Mouse (Mus musculus) myocyte (in vitro differentiated cells): ENCODE data around the gene Plekhm2. TPM values are rescaled to one million over a fixed set of nuclear protein-coding genes. Genes with fewer than 3 reads are reported as not detected.

Source experiments
- H3K27me3 ChIP-seq: one replicate; pipeline ENCODE4 v1.6.1; 2011; ENCODE audit not compliant: control insufficient read depth, insufficient read depth, insufficient read length
- H3K36me3 ChIP-seq: one replicate; pipeline ENCODE4 v1.6.1; 2011; ENCODE audit not compliant: control insufficient read depth, insufficient read depth
- H3K4me2 ChIP-seq: one replicate; pipeline ENCODE4 v1.6.1; 2011; ENCODE audit warnings: low read depth, control low read depth
- H3K4me3 ChIP-seq: one replicate; pipeline ENCODE4 v1.5.1; 2011; ENCODE audit warnings: mild to moderate bottlenecking, control low read depth, moderate library complexity
- H3K79me2 ChIP-seq: one replicate; pipeline ENCODE4 v1.6.1; 2011; ENCODE audit not compliant: control insufficient read depth, insufficient read depth
- H3ac ChIP-seq: one replicate; pipeline ENCODE4 v1.6.1; 2011; ENCODE audit not compliant: control insufficient read depth, insufficient read length
- CEBPB ChIP-seq: IDR thresholded peaks from 2 replicates; pipeline ENCODE4 v1.6.1; 2011; ENCODE audit warnings: mild to moderate bottlenecking, moderate library complexity; ENCODE audit not compliant: poor library complexity, insufficient read depth, severe bottlenecking
- E2F4 ChIP-seq: IDR thresholded peaks from one replicate; pipeline ENCODE4 v1.6.1; 2011; ENCODE audit warnings: mild to moderate bottlenecking, control low read depth, moderate library complexity; ENCODE audit not compliant: insufficient read depth
- MAX ChIP-seq: IDR thresholded peaks from one replicate; pipeline ENCODE4 v1.6.1; 2011; ENCODE audit warnings: low read depth, mild to moderate bottlenecking, control low read depth
- MYOD1 ChIP-seq, 3 experiments: IDR thresholded peaks; one replicate each; pipeline ENCODE4 v1.6.1; 2011; ENCODE audit warnings: control low read depth in 2 of 3, low read depth in 2 of 3, mild to moderate bottlenecking in 2 of 3, moderate library complexity in 1 of 3; ENCODE audit not compliant: insufficient read length in 2 of 3, control insufficient read depth in 1 of 3
- MYOG ChIP-seq, 3 experiments: IDR thresholded peaks; one replicate each; pipeline ENCODE4 v1.6.1; 2011; ENCODE audit warnings: control low read depth in 2 of 3, low read depth in 2 of 3, mild to moderate bottlenecking in 2 of 3; ENCODE audit not compliant: insufficient read length in 2 of 3, control insufficient read depth in 1 of 3, insufficient read depth in 1 of 3
- POLR2A ChIP-seq: IDR thresholded peaks from one replicate; pipeline ENCODE4 v1.6.1; 2011; ENCODE audit warnings: low read depth, mild to moderate bottlenecking, control low read depth, moderate library complexity; ENCODE audit not compliant: insufficient read length
- POLR2AphosphoS2 ChIP-seq: IDR thresholded peaks from one replicate; pipeline ENCODE4 v1.6.1; 2011; ENCODE audit warnings: low read depth, control low read depth; ENCODE audit not compliant: insufficient read length
- REST ChIP-seq: IDR thresholded peaks from one replicate; pipeline ENCODE4 v1.6.1; 2011; ENCODE audit warnings: mild to moderate bottlenecking, control low read depth, moderate library complexity; ENCODE audit not compliant: insufficient read depth, insufficient read length
- SRF ChIP-seq: IDR thresholded peaks from one replicate; pipeline ENCODE4 v1.6.1; 2011; ENCODE audit warnings: low read depth; ENCODE audit not compliant: control insufficient read depth, insufficient read length
- TCF12 ChIP-seq: IDR thresholded peaks from one replicate; pipeline ENCODE4 v1.6.1; 2011; ENCODE audit warnings: mild to moderate bottlenecking, control low read depth; ENCODE audit not compliant: poor library complexity, insufficient read depth, severe bottlenecking
- TCF3 ChIP-seq: IDR thresholded peaks from one replicate; pipeline ENCODE4 v1.6.1; 2011; ENCODE audit warnings: low read depth, control low read depth; ENCODE audit not compliant: insufficient read length
- USF1 ChIP-seq: IDR thresholded peaks from one replicate; pipeline ENCODE4 v1.6.1; 2011; ENCODE audit warnings: low read depth, mild to moderate bottlenecking, control low read depth, moderate library complexity
- polyA plus RNA-seq: library from polyadenylated mRNA; unstranded; fragments of >200 nt; fragmentation: generic; extraction: Trizol; gene quantifications from one replicate; pipeline ENCODE4 v1.2.1, GENCODE M21; 2012; ENCODE audit warnings: missing spikeins

Gene Plekhm2
- polyA plus RNA-seq, 1 experiment: 20.4 TPM

DNA sequence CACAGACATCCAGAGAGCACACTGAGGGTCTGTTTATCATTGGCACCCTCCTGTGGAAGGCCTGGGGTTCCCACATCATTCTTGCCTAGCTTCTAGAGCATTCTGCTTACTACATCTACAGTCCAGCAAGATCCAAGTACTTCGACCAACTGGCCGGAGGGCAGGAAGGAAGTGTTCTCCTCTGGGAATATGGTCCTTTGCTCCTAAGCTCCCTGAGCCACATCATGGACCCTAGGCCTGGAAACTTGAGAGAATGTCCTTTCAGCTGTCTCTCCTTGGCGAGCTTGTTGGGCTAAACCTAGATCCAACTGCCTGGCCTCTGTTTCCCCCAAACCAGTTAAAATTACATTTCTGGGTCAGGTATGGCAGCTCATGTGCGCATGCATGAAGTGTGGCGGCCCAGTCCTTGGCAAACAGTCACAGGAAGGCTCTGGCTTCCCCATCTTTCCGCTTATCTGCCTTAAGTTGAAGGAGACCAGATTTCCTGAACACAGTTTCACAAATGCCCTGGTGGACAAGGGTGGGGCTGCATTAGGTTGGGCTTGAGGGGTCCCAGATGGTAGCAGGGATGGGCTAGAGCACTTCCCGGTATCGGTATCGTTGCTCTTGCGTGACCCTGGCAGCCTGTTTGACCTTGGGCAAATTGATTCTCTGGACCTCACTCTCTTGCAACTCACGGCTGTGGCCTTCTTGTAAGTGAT is 62.0 kb downstream of the Plekhm2 start:
- Histone ChIP-seq H3ac (no peak overlapping the region), H3K4me2 (no peak overlapping the region), H3K4me3 (no peak overlapping the region), H3K27me3 (no peaks in the 10 kb centered on the region), H3K79me2 (peaks cover 7% of the 10 kb centered on the region), H3K36me3 (no peaks in the 10 kb centered on the region)
- no peak for TF ChIP-seq TCF3
- no peak for TF ChIP-seq MYOD1 (IDR thresholded peaks at IDR 0.05; ENCODE audit: control insufficient read depth in 1 of 3, insufficient read length in 2 of 3, low read depth in 2 of 3)
- TF ChIP-seq USF1: no peak
- no peak for TF ChIP-seq MYOG (IDR thresholded peaks at IDR 0.05; ENCODE audit: control insufficient read depth in 1 of 3, insufficient read depth in 1 of 3, insufficient read length in 2 of 3, low read depth in 2 of 3)
- no peak for TF ChIP-seq SRF
- TF ChIP-seq POLR2A: no peak
- TF ChIP-seq E2F4: no peak
- TF ChIP-seq MAX: no peak
- TF ChIP-seq TCF12: no peak
- no peak for TF ChIP-seq REST

DNA sequence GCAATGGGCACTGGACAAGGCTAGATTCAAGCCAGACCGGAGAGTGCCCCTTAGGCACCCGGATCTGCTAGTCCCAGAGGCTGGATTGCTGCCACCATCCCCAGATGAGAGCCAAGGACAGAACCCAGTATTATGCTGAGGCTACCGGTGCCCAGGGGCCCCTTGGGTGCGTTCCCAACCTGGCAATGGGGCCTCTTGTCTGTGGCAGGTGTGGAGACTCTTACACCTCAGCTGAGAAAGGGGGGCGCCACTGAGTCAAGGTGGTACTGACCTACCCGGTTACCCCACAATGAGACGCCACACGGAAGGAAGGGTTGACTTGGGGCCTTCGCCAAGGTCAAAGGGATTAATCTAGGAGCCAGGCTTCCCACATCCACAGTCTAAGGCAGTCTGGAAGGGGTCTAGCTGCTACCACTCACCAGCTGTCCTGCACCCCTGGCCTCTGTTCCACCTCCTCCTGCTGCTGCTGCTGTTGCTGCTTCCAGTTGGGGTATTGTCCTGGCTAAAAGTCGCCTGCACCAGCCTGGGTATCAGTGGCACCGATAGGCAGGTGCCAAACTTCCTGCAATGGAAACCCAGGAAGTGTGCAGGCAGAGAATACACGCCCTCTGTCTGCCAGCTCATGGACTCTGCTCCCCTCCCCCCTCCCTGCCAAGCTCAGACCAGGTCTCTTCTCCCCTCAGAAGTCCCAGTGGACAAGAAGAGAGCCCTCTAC is 63.4 kb downstream of the Plekhm2 start:
- no peak overlapping the region for H3ac ChIP-seq
- H3K27me3 ChIP-seq: no peaks in the 10 kb centered on the region
- H3K36me3 ChIP-seq: no peaks in the 10 kb centered on the region
- no peak overlapping the region for H3K4me2 ChIP-seq
- no peak overlapping the region for H3K4me3 ChIP-seq
- peaks cover 13% of the 10 kb centered on the region for H3K79me2 ChIP-seq
- peak in 1 of 3 experiments; percentile 34 for TF ChIP-seq MYOD1 (IDR thresholded peaks at IDR 0.05; ENCODE audit: control insufficient read depth in 1 of 3, insufficient read length in 2 of 3, low read depth in 2 of 3)
- TF ChIP-seq USF1: no peak

- Histone ChIP-seq H3K36me3 (no peaks in the 10 kb centered on the region), H3K4me3 (peak overlapping the region; percentile 73), H3K4me2 (peak overlapping the region; percentile 87), H3K79me2 (peaks cover 13% of the 10 kb centered on the region), H3K27me3 (no peaks in the 10 kb centered on the region), H3ac (no peak overlapping the region)
- TF ChIP-seq MYOD1 (IDR thresholded peaks at IDR 0.05; ENCODE audit: control insufficient read depth in 1 of 3, insufficient read length in 2 of 3, low read depth in 2 of 3) (no peak), SRF (no peak), TCF3 (no peak), MAX (no peak), MYOG (IDR thresholded peaks at IDR 0.05; ENCODE audit: control insufficient read depth in 1 of 3, insufficient read depth in 1 of 3, insufficient read length in 2 of 3, low read depth in 2 of 3) (no peak), POLR2A (no peak), E2F4 (no peak)
Measured at GRCm38 (mm10) chr4:141600364-141600763, 64.3 kb downstream of the Plekhm2 start.

DNA sequence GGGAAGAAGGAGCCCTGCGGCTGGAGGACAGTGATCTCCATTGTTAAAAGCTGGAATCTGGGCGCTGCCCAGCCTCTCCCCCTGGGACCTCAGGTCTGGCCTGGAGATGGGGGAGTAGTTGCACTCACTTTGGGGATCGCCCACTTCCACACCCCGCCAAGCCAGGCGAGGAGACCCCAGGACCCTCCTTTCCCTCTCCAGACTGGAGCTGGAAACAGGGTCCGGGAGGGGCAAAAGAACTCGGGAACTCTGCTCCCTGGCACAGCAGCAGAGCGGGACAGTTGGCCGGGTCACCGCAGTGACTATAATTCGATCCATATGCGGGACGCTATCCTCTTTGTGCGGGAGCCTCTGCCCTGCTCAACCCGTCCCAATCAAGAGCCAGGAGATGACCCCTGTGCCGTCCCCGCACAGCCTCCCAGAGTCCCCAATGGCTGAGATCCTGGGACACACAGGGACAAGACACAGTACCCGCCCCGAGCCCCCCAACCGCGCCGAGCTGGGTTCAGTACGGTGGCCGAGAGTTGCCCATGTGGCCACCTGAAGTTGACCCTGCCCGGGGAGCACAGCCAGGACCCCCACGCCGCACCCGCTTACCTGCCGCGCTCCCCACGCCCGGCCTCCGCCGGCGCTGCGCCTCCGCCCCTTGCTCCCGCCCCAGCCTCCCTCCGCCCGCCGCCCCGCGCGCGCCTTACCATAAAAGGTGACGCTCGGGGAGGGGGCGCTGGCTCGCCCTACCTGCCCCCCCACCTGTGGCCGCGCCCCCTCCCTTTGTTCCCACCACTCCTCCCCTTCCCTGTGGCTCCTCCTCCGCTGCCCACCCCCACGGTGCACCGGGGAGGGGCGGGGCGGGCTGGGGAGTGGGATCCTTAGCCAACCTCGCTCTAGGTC is 65.2 kb downstream of the Plekhm2 start:
- Histone ChIP-seq H3K4me2 (peak overlapping the region; percentile 87), H3K4me3 (peak overlapping the region; percentile 73), H3ac (peak overlapping the region; percentile 54), H3K79me2 (peaks cover 13% of the 10 kb centered on the region), H3K36me3 (peaks cover 1% of the 10 kb centered on the region), H3K27me3 (no peaks in the 10 kb centered on the region)
- TF ChIP-seq POLR2A: peak; percentile 40
- no peak for TF ChIP-seq MYOG (IDR thresholded peaks at IDR 0.05; ENCODE audit: control insufficient read depth in 1 of 3, insufficient read depth in 1 of 3, insufficient read length in 2 of 3, low read depth in 2 of 3)

- TF ChIP-seq POLR2AphosphoS2: no peak
- no peak for TF ChIP-seq MYOG (IDR thresholded peaks at IDR 0.05; ENCODE audit: control insufficient read depth in 1 of 3, insufficient read depth in 1 of 3, insufficient read length in 2 of 3, low read depth in 2 of 3)
- TF ChIP-seq USF1: no peak
- no peak for TF ChIP-seq TCF3
- no peak for TF ChIP-seq MAX
- no peak for TF ChIP-seq CEBPB
- no peak for TF ChIP-seq TCF12
- TF ChIP-seq SRF: no peak
- TF ChIP-seq REST: no peak
- TF ChIP-seq POLR2A: no peak
- no peak for TF ChIP-seq MYOD1 (IDR thresholded peaks at IDR 0.05; ENCODE audit: control insufficient read depth in 1 of 3, insufficient read length in 2 of 3, low read depth in 2 of 3)
- no peak for TF ChIP-seq E2F4
- H3K79me2 ChIP-seq: peaks cover 13% of the 10 kb centered on the region
- peak overlapping the region; percentile 73 for H3K4me3 ChIP-seq
- peaks cover 4% of the 10 kb centered on the region for H3K36me3 ChIP-seq
- H3ac ChIP-seq: peak overlapping the region; percentile 54
- no peaks in the 10 kb centered on the region for H3K27me3 ChIP-seq
- H3K4me2 ChIP-seq: peak overlapping the region; percentile 87
Measured at GRCm38 (mm10) chr4:141598894-141599250, 65.8 kb downstream of the Plekhm2 start.
